Mouse (Mus musculus): Measurements from ENCODE around the gene 1700123O20Rik. TPM values are rescaled to one million over a fixed set of nuclear protein-coding genes. Genes with fewer than 3 reads are reported as not detected.

1700123O20Rik gene
- 10 to 100 TPM; 16.2 to 16.9 TPM for total RNA-seq (2021)
- long read RNA-seq, experiment 1, transcript 1700123O20Rik-201 (2 exons, 1,843 nt): major isoform, 19 of 20 reads
- long read RNA-seq, experiment 1, partial matches to known transcripts: 0 of 20 reads
- long read RNA-seq, experiment 1, other reads (novel, unspliced or antisense): 0 of 20 reads
- long read RNA-seq, experiment 2, transcript 1700123O20Rik-201 (2 exons, 1,843 nt): major isoform, 15 of 19 reads
- long read RNA-seq, experiment 2, partial matches to known transcripts: 0 of 19 reads
- long read RNA-seq, experiment 2, other reads (novel, unspliced or antisense): 2 of 19 reads

- DNase-seq: no peak
These were observed at the start of gene 1700123O20Rik for GRCm38 (mm10) chr14:54686063-54686521. Gene 1700123O20Rik (plus strand): TSS chr14:54686216.

GRCm38 (mm10) chr14:54636954-54637353 is 49.1 kb upstream of the 1700123O20Rik start:
- DNase-seq: peak; percentile 63

- DNase-seq: no peak
These were observed 47.8 kb upstream of the 1700123O20Rik start for GRCm38 (mm10) chr14:54638210-54638609.

GRCm38 (mm10) chr14:54640121-54640520 is 45.9 kb upstream of the 1700123O20Rik start:
- no peak for DNase-seq

GRCm38 (mm10) chr14:54640946-54641304 is 45.1 kb upstream of the 1700123O20Rik start, which contains the start of gene Gm17606:
Gene Gm17606 (plus strand): TSS chr14:54640952.
- DNase-seq: no peak

- peak; percentile 88 for DNase-seq
These were observed 44.6 kb upstream of the 1700123O20Rik start, which contains the start of gene Cdh24 for GRCm38 (mm10) chr14:54641305-54641969. Gene Cdh24 (minus strand): TSS chr14:54641364.

- DNase-seq: no peak
These were observed 43.6 kb upstream of the 1700123O20Rik start for GRCm38 (mm10) chr14:54642224-54642944.

GRCm38 (mm10) chr14:54643011-54643410 is 43.0 kb upstream of the 1700123O20Rik start:
- no peak for DNase-seq

- no peak for DNase-seq
These were observed 41.7 kb upstream of the 1700123O20Rik start for GRCm38 (mm10) chr14:54644294-54644693.

- no peak for DNase-seq
These were observed 39.6 kb upstream of the 1700123O20Rik start for GRCm38 (mm10) chr14:54646455-54646854.

GRCm38 (mm10) chr14:54646898-54647636 is 38.9 kb upstream of the 1700123O20Rik start:
- no peak for DNase-seq

- no peak for DNase-seq
These were observed 38.1 kb upstream of the 1700123O20Rik start for GRCm38 (mm10) chr14:54647900-54648299.

GRCm38 (mm10) chr14:54650621-54651454 is 35.2 kb upstream of the 1700123O20Rik start:
- peak; percentile 82 for DNase-seq

GRCm38 (mm10) chr14:54651556-54651955 is 34.5 kb upstream of the 1700123O20Rik start:
- no peak for DNase-seq

GRCm38 (mm10) chr14:54652787-54653186 is 33.2 kb upstream of the 1700123O20Rik start:
- no peak for DNase-seq

GRCm38 (mm10) chr14:54653496-54653895 is 32.5 kb upstream of the 1700123O20Rik start:
- DNase-seq: peak; percentile 74

- no peak for DNase-seq
These were observed 26.0 kb upstream of the 1700123O20Rik start for GRCm38 (mm10) chr14:54660009-54660408.

- no peak for DNase-seq
These were observed 21.4 kb upstream of the 1700123O20Rik start for GRCm38 (mm10) chr14:54664477-54665222.

GRCm38 (mm10) chr14:54669381-54669780 is 16.6 kb upstream of the 1700123O20Rik start:
- peak; percentile 26 for DNase-seq

- no peak for DNase-seq
These were observed 11.7 kb upstream of the 1700123O20Rik start for GRCm38 (mm10) chr14:54674317-54674716.

Measured in gastrocnemius, postnatal 10 days (tissue).